In genomic region chr13:37220436-37220835, GRCm38 (mm10) we compare ENCODE assay signal across 23 mouse cellular contexts.
DNase-seq lines count a peak whose midpoint lies in the region; ATAC-seq and TF ChIP-seq lines count a peak whose summit lies in the region.
"Had no signal": no experiment of that assay in that cellular context is flagged by ENCODE, and none has a peak within 500 bp of the region (broad histone marks: within the 10 kb centered on the region; RNA-seq: fewer than 3 reads in every experiment).

No protein-coding gene starts in this region.

- peak; percentile 8 to 30 for DNase-seq in cerebellum, postnatal 14 days
- DNase-seq in cerebellum, adult 18-20 months: no peak
- no peak for DNase-seq in forebrain, embryonic 11.5 days (ENCODE audit: low spot score)
- peak; percentile 10 for DNase-seq in lung, embryonic 14.5 days
- DNase-seq in lung, postnatal 25 days (ENCODE audit: low spot score): no peak
- no peak for DNase-seq in CH12.LX (ENCODE audit: extremely low read depth)
- DNase-seq in left cerebral cortex, postnatal 25 days (ENCODE audit: low spot score in 2 of 2): no peak
- DNase-seq: adrenal gland, adult 2 months; adrenal gland, postnatal 14 days; B cell, adult 2 months; cerebellum, adult 2 months; cerebellum, adult 9-11 months; gastrocnemius, postnatal 10 days; gastrocnemius, postnatal 36 days; heart, adult 2 months; kidney, adult 2 months had no signal

- in situ Hi-C loops in CH12.LX (cut with MboI; ENCODE audit: low pct_ligation_motif_present, low pct_unique_long_range_greater_than_20kb, low sequenced_read_pairs): no loop called here

- intact Hi-C loops in left cerebral cortex, postnatal 25 days (cut with DNase I): no loop called here

- no peak for TF ChIP-seq EP300 in CH12.LX (IDR thresholded peaks at IDR 0.05; ENCODE audit: low read length)

- TF ChIP-seq CTCF in lung, embryonic 14.5 days (IDR thresholded peaks at IDR 0.05; ENCODE audit: low read depth): no peak
- TF ChIP-seq CTCF in CH12.LX (conservative IDR thresholded peaks at IDR 0.05 in 1 of 2, IDR thresholded peaks at IDR 0.05 in 1 of 2; ENCODE audit: low read depth in 2 of 2, low read length in 2 of 2): no peak

- dilution Hi-C loops in CH12.LX (cut with MboI; ENCODE audit: extremely low pct_ligation_motif_present, extremely low pct_unique_long_range_greater_than_20kb, low sequenced_read_pairs): no loop called here

- no peaks in the 10 kb centered on the region for H3K9me3 ChIP-seq in forebrain, embryonic 15.5 days
- no peaks in the 10 kb centered on the region for H3K9me3 ChIP-seq in forebrain, embryonic 11.5 days (ENCODE audit: control insufficient read depth, low read length)
- no peaks in the 10 kb centered on the region for H3K9me3 ChIP-seq in lung, embryonic 14.5 days (ENCODE audit: low read depth, low read length)
- no peaks in the 10 kb centered on the region for H3K9me3 ChIP-seq in CH12.LX (replicated peaks; ENCODE audit: low read length)
- H3K9me3 ChIP-seq: heart, embryonic 10.5 days; heart, embryonic 13.5 days; hindbrain, embryonic 12.5 days; hindbrain, embryonic 15.5 days had no signal

- no peak overlapping the region for H3K9ac ChIP-seq in forebrain, embryonic 15.5 days (replicated peaks)
- H3K9ac ChIP-seq in forebrain, embryonic 11.5 days (ENCODE audit: low read length): no peak overlapping the region
- H3K9ac ChIP-seq in lung, embryonic 14.5 days: no peak overlapping the region
- H3K9ac ChIP-seq in CH12.LX (ENCODE audit: insufficient read depth, low read depth): no peak overlapping the region
- H3K9ac ChIP-seq: heart, embryonic 13.5 days; hindbrain, embryonic 12.5 days; hindbrain, embryonic 15.5 days had no signal

- no peak for TF ChIP-seq RAD21 in CH12.LX (IDR thresholded peaks at IDR 0.05; ENCODE audit: low read depth, low read length)

- no peak overlapping the region for H3K4me3 ChIP-seq in forebrain, embryonic 15.5 days
- no peak overlapping the region for H3K4me3 ChIP-seq in forebrain, embryonic 11.5 days (ENCODE audit: low read depth, low read length)
- no peak overlapping the region for H3K4me3 ChIP-seq in lung, embryonic 14.5 days (ENCODE audit: low read depth, low read length)
- no peak overlapping the region for H3K4me3 ChIP-seq in CH12.LX (replicated peaks in 1 of 3; ENCODE audit: low read depth in 2 of 3, low read length in 2 of 3, poor library complexity in 1 of 3)
- H3K4me3 ChIP-seq: heart, adult 2 months; heart, embryonic 10.5 days; heart, embryonic 13.5 days; hindbrain, embryonic 12.5 days; hindbrain, embryonic 15.5 days had no signal

- ATAC-seq in forebrain, embryonic 15.5 days (replicated peaks): 0 out of 2 replicates have a peak, but pooled peaks have one; percentile 43
- ATAC-seq in forebrain, embryonic 11.5 days (replicated peaks; ENCODE audit: low FRiP score): no peak
- ATAC-seq in lung, embryonic 14.5 days (ENCODE audit: insufficient read depth): no peak
- ATAC-seq: forebrain, embryonic 16.5 days; intestine, postnatal 0 days had no signal

- 63% methylated on average over 3 of the region's 3 CpGs for WGBS in forebrain, embryonic 15.5 days
- 88% methylated on average over 3 of the region's 3 CpGs for WGBS in forebrain, embryonic 11.5 days
- 61% methylated on average over 3 of the region's 3 CpGs for WGBS in lung, embryonic 14.5 days

- H3K79me2 ChIP-seq in CH12.LX (replicated peaks; ENCODE audit: control insufficient read depth, extremely low read depth, insufficient read depth, poor library complexity, severe bottlenecking): no peaks in the 10 kb centered on the region

- no peaks in the 10 kb centered on the region for H3K4me1 ChIP-seq in forebrain, embryonic 15.5 days
- H3K4me1 ChIP-seq in forebrain, embryonic 11.5 days (replicated peaks; ENCODE audit: control insufficient read depth, insufficient read depth, low read length): no peaks in the 10 kb centered on the region
- H3K4me1 ChIP-seq in lung, embryonic 14.5 days (ENCODE audit: insufficient read depth): no peaks in the 10 kb centered on the region
- no peaks in the 10 kb centered on the region for H3K4me1 ChIP-seq in CH12.LX (ENCODE audit: control insufficient read depth in 1 of 2, insufficient read depth in 2 of 2)
- H3K4me1 ChIP-seq: heart, embryonic 10.5 days; heart, embryonic 13.5 days; hindbrain, embryonic 12.5 days; hindbrain, embryonic 15.5 days had no signal

- H3K4me2 ChIP-seq in forebrain, embryonic 15.5 days (replicated peaks): no peak overlapping the region
- no peak overlapping the region for H3K4me2 ChIP-seq in forebrain, embryonic 11.5 days (ENCODE audit: low read depth, low read length, severe bottlenecking)
- no peak overlapping the region for H3K4me2 ChIP-seq in lung, embryonic 14.5 days
- H3K4me2 ChIP-seq in CH12.LX (ENCODE audit: insufficient read depth, low read depth, poor library complexity, severe bottlenecking): peak overlapping the region; percentile 6; the same call in 1 of the 2 replicates
- H3K4me2 ChIP-seq: heart, embryonic 13.5 days; hindbrain, embryonic 12.5 days; hindbrain, embryonic 15.5 days had no signal

- H3K27ac ChIP-seq in forebrain, embryonic 15.5 days (replicated peaks): no peak overlapping the region
- no peak overlapping the region for H3K27ac ChIP-seq in forebrain, embryonic 11.5 days (ENCODE audit: low read depth, low read length)
- no peak overlapping the region for H3K27ac ChIP-seq in lung, embryonic 14.5 days (ENCODE audit: low read depth)
- H3K27ac ChIP-seq in CH12.LX (ENCODE audit: insufficient read depth, low read depth): no peak overlapping the region
- H3K27ac ChIP-seq: heart, adult 2 months; heart, embryonic 10.5 days; heart, embryonic 13.5 days; hindbrain, embryonic 12.5 days; hindbrain, embryonic 15.5 days had no signal

- TF ChIP-seq POLR2A in CH12.LX (IDR thresholded peaks at IDR 0.05; ENCODE audit: low read depth, low read length): no peak

- H3K27me3 ChIP-seq in forebrain, embryonic 15.5 days: no peaks in the 10 kb centered on the region
- no peaks in the 10 kb centered on the region for H3K27me3 ChIP-seq in forebrain, embryonic 11.5 days (ENCODE audit: control insufficient read depth, insufficient read depth, low read length)
- H3K27me3 ChIP-seq in lung, embryonic 14.5 days (ENCODE audit: insufficient read depth, low read length): no peaks in the 10 kb centered on the region
- no peaks in the 10 kb centered on the region for H3K27me3 ChIP-seq in CH12.LX (replicated peaks)
- H3K27me3 ChIP-seq: heart, embryonic 13.5 days; hindbrain, embryonic 12.5 days; hindbrain, embryonic 15.5 days had no signal

- H3K36me3 ChIP-seq in forebrain, embryonic 15.5 days: no peaks in the 10 kb centered on the region
- no peaks in the 10 kb centered on the region for H3K36me3 ChIP-seq in forebrain, embryonic 11.5 days (ENCODE audit: control insufficient read depth, insufficient read depth, low read length)
- H3K36me3 ChIP-seq in lung, embryonic 14.5 days (ENCODE audit: insufficient read depth): no peaks in the 10 kb centered on the region
- H3K36me3 ChIP-seq in CH12.LX (replicated peaks in 1 of 2; ENCODE audit: control insufficient read depth in 1 of 2, insufficient read depth in 1 of 2, low read length in 1 of 2): no peaks in the 10 kb centered on the region
- H3K36me3 ChIP-seq: heart, embryonic 10.5 days; heart, embryonic 13.5 days; hindbrain, embryonic 12.5 days; hindbrain, embryonic 15.5 days had no signal

TF ChIP-seq in CH12.LX, 34 proteins besides CTCF, POLR2A, EP300 and RAD21:
- no peak for TF ChIP-seq PAX5 (IDR thresholded peaks at IDR 0.05; ENCODE audit: low read length)
- TF ChIP-seq MAFK (IDR thresholded peaks at IDR 0.05; ENCODE audit: insufficient replicate concordance, low read length): no peak
- no peak for TF ChIP-seq ZC3H11A (IDR thresholded peaks at IDR 0.05; ENCODE audit: low read depth, low read length)
- no peak for TF ChIP-seq IRF4 (IDR thresholded peaks at IDR 0.05; ENCODE audit: low read depth, low read length)
- no peak for TF ChIP-seq HCFC1 (IDR thresholded peaks at IDR 0.05; ENCODE audit: low read depth, low read length)
- no peak for TF ChIP-seq SMC3 (IDR thresholded peaks at IDR 0.05; ENCODE audit: low read depth, low read length)

Comparison
In these comparisons a context has a peak if more than half of its experiments do, and no peak if none do; other contexts are left out.
1. DNase-seq: peak in cerebellum, postnatal 14 days (2 of 2) and lung, embryonic 14.5 days (single experiment); none in cerebellum, adult 18-20 months (0 of 2), forebrain, embryonic 11.5 days (single experiment), lung, postnatal 25 days (single experiment), CH12.LX (single experiment) and left cerebral cortex, postnatal 25 days (0 of 2).